Mouse (Mus musculus): ENCODE results near the gene Arhgef3. TPM values are rescaled to one million over a fixed set of nuclear protein-coding genes. Genes with fewer than 3 reads are reported as not detected.

Gene Arhgef3
- polyA plus RNA-seq, 1 experiment = 17.3 TPM

DNA sequence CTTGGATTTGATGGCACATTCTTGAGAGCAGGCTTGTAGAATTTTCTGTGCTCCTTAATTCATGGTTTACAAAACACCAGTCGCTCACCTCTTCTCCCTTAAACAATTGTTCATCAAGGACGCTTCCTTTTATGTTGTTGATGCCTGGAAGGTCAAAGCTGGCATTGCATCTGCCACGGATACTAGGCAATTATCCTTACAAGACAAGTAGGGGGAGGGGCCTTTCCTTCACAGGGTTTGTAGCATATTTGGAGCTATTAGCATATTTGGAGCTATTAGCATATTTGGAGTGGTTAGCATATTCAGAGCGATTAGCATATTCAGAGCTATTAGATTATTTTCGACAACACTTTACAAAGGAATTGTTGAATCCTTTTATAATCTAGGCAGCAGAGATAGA is 20.5 kb upstream of the Arhgef3 start:
- no peaks in the 10 kb centered on the region for H3K27me3 ChIP-seq (replicated peaks; ENCODE audit: control insufficient read depth, insufficient read depth, low read length)
- H3K27ac ChIP-seq (ENCODE audit: insufficient read depth, low read depth, low read length) = no peak overlapping the region
- H3K4me3 ChIP-seq (ENCODE audit: insufficient read depth, low read depth, low read length) = no peak overlapping the region
- no peak for DNase-seq
- H3K36me3 ChIP-seq (ENCODE audit: control insufficient read depth, insufficient read depth, low read length) = no peaks in the 10 kb centered on the region
- 81% methylated on average over 5 of the region's 5 CpGs for WGBS
- no peak for TF ChIP-seq POLR2A (IDR thresholded peaks at IDR 0.05; ENCODE audit: low read depth, low read length)
- TF ChIP-seq CTCF (conservative IDR thresholded peaks at IDR 0.05; ENCODE audit: insufficient read depth, insufficient read length, low read depth, low read length) = no peak
- no peaks in the 10 kb centered on the region for H3K4me1 ChIP-seq (ENCODE audit: control insufficient read depth, insufficient read depth, low read length)

DNA sequence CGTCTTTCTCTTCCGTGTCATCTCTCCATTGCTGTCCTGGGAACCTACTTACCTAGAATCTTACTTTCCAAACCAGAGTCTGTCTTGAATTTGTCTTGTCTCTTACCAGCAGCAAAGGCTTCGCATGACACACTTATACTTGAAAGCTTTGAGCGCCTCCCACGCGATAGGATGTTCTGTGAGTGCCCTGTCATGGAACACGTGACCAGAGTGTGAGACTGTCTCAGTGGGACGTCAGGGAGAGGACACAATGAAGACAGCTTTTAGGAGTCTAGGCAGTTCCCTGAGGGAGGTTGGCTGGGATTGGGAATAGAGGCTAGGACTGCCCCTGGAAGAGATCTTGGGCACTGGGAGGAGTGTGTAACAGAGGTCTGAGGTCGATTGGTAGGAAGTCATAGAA is 18.6 kb upstream of the Arhgef3 start:
- Histone ChIP-seq H3K27me3 (replicated peaks; ENCODE audit: control insufficient read depth, insufficient read depth, low read length) (no peaks in the 10 kb centered on the region), H3K27ac (ENCODE audit: insufficient read depth, low read depth, low read length) (no peak overlapping the region), H3K4me1 (ENCODE audit: control insufficient read depth, insufficient read depth, low read length) (0 out of 2 replicates have a peak, but pooled peaks cover 1% of the 10 kb centered on the region), H3K36me3 (ENCODE audit: control insufficient read depth, insufficient read depth, low read length) (no peaks in the 10 kb centered on the region), H3K4me3 (ENCODE audit: insufficient read depth, low read depth, low read length) (no peak overlapping the region)
- TF ChIP-seq POLR2A (IDR thresholded peaks at IDR 0.05; ENCODE audit: low read depth, low read length) (no peak), CTCF (conservative IDR thresholded peaks at IDR 0.05; ENCODE audit: insufficient read depth, insufficient read length, low read depth, low read length) (no peak)
- 76% methylated on average over 9 of the region's 9 CpGs for WGBS
- DNase-seq = no peak

DNA sequence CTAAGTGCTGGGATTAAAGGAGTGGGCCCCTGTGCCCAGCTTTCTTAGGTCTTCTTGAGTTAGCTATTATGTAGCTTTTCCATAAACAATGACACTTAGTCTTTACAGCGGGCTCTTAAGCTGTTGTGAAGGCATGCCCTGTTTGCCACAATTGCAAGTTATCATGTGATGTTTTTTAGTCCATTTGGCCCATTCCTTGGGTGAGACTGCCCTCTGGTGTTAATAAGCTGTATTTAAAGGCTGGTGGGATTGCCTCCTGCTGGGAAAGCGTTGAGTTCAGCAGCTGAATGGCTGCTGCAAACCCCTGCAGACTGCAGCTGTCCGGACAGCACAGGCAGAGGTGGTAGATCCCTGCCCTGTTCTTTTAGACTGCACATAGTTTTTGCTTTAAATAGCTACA is 17.9 kb upstream of the Arhgef3 start:
- H3K27me3 ChIP-seq (replicated peaks; ENCODE audit: control insufficient read depth, insufficient read depth, low read length) = no peaks in the 10 kb centered on the region
- TF ChIP-seq CTCF (conservative IDR thresholded peaks at IDR 0.05; ENCODE audit: insufficient read depth, insufficient read length, low read depth, low read length) (peak; percentile 75), POLR2A (IDR thresholded peaks at IDR 0.05; ENCODE audit: low read depth, low read length) (no peak)
- H3K36me3 ChIP-seq (ENCODE audit: control insufficient read depth, insufficient read depth, low read length) = no peaks in the 10 kb centered on the region
- H3K4me3 ChIP-seq (ENCODE audit: insufficient read depth, low read depth, low read length) = no peak overlapping the region
- no peak overlapping the region for H3K27ac ChIP-seq (ENCODE audit: insufficient read depth, low read depth, low read length)
- 12% methylated on average over 3 of the region's 3 CpGs for WGBS
- H3K4me1 ChIP-seq (ENCODE audit: control insufficient read depth, insufficient read depth, low read length) = 0 out of 2 replicates have a peak, but pooled peaks cover 3% of the 10 kb centered on the region
- peak; percentile 84 for DNase-seq

DNA sequence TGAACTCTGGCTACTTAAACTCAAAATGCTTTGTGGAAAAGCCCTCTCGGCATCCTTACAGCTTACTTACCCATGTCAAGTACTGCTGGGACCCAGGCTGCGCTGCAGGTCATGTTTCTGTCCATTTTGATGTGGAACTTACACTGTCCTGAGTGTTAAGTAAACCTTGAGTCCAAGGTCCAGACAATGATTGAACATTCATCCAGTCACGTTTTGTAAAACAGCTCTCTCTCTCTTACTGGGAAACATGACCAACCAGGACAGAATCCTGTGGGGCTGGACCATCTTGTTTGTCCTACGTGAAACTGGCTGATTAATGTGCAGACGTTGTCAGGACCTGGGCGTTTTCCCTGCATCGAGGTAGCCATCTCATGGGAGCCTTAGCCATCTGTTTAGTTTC is 13.0 kb upstream of the Arhgef3 start:
- peak overlapping the region; percentile 22; the same call in 1 of the 2 replicates for H3K4me3 ChIP-seq (ENCODE audit: insufficient read depth, low read depth, low read length)
- whole genome bisulfite sequencing = 48% methylated on average over 7 of the region's 7 CpGs
- peak overlapping the region; percentile 73; the same call in 1 of the 2 replicates for H3K27ac ChIP-seq (ENCODE audit: insufficient read depth, low read depth, low read length)
- no peaks in the 10 kb centered on the region for H3K36me3 ChIP-seq (ENCODE audit: control insufficient read depth, insufficient read depth, low read length)
- TF ChIP-seq CTCF (conservative IDR thresholded peaks at IDR 0.05; ENCODE audit: insufficient read depth, insufficient read length, low read depth, low read length) = 0 out of 2 replicates have a peak, but pooled peaks have one; percentile 4
- no peak for TF ChIP-seq POLR2A (IDR thresholded peaks at IDR 0.05; ENCODE audit: low read depth, low read length)
- peaks cover 6% of the 10 kb centered on the region; the same call in 1 of the 2 replicates for H3K4me1 ChIP-seq (ENCODE audit: control insufficient read depth, insufficient read depth, low read length)
- peak; percentile 85 for DNase-seq
- no peaks in the 10 kb centered on the region for H3K27me3 ChIP-seq (replicated peaks; ENCODE audit: control insufficient read depth, insufficient read depth, low read length)

DNA sequence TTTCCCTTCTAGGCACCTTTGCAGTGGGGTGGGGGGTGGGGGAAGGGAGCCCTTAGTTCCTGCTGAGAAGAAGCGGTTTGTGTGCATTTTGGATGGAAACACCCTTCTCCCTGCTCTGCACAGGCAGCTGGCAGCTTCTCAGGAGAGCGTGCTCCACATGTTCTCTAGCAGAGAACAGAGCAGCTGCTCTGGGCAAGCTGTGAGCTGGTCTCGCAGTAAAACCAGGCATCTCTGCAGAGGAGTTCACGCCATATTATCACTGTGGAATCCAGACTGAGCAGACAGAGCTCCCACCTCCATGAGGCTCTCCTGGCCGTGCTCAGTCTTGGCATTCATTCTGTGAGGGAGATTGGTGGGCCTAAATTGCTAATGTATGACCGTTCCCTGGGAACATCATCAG is 12.0 kb upstream of the Arhgef3 start:
- Histone ChIP-seq H3K4me1 (ENCODE audit: control insufficient read depth, insufficient read depth, low read length) (peaks cover 6% of the 10 kb centered on the region; the same call in 1 of the 2 replicates), H3K27me3 (replicated peaks; ENCODE audit: control insufficient read depth, insufficient read depth, low read length) (no peaks in the 10 kb centered on the region), H3K4me3 (ENCODE audit: insufficient read depth, low read depth, low read length) (no peak overlapping the region), H3K36me3 (ENCODE audit: control insufficient read depth, insufficient read depth, low read length) (no peaks in the 10 kb centered on the region), H3K27ac (ENCODE audit: insufficient read depth, low read depth, low read length) (no peak overlapping the region)
- no peak for DNase-seq
- TF ChIP-seq CTCF (conservative IDR thresholded peaks at IDR 0.05; ENCODE audit: insufficient read depth, insufficient read length, low read depth, low read length) (no peak), POLR2A (IDR thresholded peaks at IDR 0.05; ENCODE audit: low read depth, low read length) (no peak)
- 88% methylated on average over 6 of the region's 6 CpGs for WGBS

DNA sequence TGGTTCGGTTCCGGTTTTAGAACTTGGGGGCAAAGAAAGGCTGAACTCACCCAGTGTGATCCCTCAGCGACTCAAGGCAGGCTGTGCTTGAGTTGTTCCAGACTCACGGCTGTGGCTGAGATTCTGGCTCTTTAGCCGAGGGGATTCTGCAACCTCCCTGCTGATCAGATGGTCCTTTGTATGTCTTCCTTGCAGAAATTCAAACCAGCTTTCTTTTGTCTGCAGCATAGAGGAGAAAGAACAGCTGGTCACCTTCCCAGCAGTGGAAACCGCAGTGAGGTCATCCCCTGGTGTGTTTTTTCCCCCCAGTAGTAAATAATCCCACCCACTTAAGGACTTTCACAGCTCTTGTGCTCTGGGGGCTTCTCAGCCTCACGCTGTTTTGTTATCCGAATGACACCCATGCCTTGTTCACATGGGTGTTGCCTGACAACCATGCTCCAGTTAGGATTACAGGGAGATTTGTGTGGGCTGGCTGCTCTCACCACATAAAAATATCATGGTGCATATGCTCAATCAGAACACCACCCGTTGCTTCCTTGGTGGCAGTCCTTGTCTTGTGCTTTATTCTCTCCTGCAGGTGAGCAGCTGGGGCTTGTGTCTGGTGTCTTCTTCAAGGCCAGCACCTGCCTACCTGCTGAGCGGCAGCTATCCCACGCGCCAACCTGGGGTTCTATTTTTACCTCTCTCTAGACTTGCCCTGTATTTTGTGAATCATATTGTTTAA is 8.8 kb upstream of the Arhgef3 start:
- no peak overlapping the region for H3K27ac ChIP-seq (ENCODE audit: insufficient read depth, low read depth, low read length)
- no peaks in the 10 kb centered on the region for H3K36me3 ChIP-seq (ENCODE audit: control insufficient read depth, insufficient read depth, low read length)
- WGBS = 81% methylated on average over 12 of the region's 12 CpGs
- no peak overlapping the region for H3K4me3 ChIP-seq (ENCODE audit: insufficient read depth, low read depth, low read length)
- TF ChIP-seq CTCF (conservative IDR thresholded peaks at IDR 0.05; ENCODE audit: insufficient read depth, insufficient read length, low read depth, low read length) = no peak
- TF ChIP-seq POLR2A (IDR thresholded peaks at IDR 0.05; ENCODE audit: low read depth, low read length) = no peak
- H3K27me3 ChIP-seq (replicated peaks; ENCODE audit: control insufficient read depth, insufficient read depth, low read length) = no peaks in the 10 kb centered on the region
- H3K4me1 ChIP-seq (ENCODE audit: control insufficient read depth, insufficient read depth, low read length) = peaks cover 6% of the 10 kb centered on the region; the same call in 1 of the 2 replicates
- no peak for DNase-seq

DNA sequence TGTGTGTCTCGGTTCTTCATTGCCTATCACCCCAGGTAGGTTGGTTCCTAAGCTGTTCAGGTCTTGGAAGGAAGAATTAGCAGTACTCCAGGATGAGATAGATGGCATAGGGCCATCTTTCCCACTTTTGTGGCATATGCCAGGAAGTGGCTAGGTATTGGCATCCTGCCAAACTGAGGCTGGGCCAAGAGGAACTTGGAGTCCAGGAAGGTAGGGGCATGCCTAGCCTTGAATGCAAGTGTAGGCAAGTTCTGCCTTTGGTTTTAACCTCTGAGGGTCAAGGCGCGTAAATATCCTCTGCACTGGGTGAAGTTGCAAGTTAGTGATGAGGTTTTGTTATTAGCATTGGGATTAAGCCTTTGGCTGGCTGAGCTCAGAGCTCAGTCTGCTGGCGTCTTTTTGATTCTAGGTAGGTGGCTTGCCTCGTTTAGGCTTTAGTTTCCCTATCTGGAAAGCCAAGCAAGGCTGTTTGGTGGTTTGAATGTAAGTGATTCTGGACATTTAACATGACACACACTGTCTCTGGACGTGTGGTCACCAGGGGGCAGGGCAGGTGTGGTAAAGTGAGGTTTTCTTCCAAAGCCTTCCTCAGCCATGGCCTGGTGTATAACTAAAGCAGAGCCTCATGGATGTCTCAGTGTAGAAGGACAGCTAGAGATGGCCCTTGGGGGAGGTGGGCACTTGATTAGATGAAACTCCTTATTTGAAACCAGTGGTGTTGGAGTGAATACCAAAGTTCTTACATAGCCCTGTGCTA is 5.8 kb upstream of the Arhgef3 start:
- no peaks in the 10 kb centered on the region for H3K36me3 ChIP-seq (ENCODE audit: control insufficient read depth, insufficient read depth, low read length)
- no peak for TF ChIP-seq POLR2A (IDR thresholded peaks at IDR 0.05; ENCODE audit: low read depth, low read length)
- peak; percentile 62 for TF ChIP-seq CTCF (conservative IDR thresholded peaks at IDR 0.05; ENCODE audit: insufficient read depth, insufficient read length, low read depth, low read length)
- H3K27ac ChIP-seq (ENCODE audit: insufficient read depth, low read depth, low read length) = no peak overlapping the region
- H3K4me1 ChIP-seq (ENCODE audit: control insufficient read depth, insufficient read depth, low read length) = no peaks in the 10 kb centered on the region
- no peak overlapping the region for H3K4me3 ChIP-seq (ENCODE audit: insufficient read depth, low read depth, low read length)
- WGBS = 45% methylated on average over 6 of the region's 6 CpGs
- DNase-seq = peak; percentile 80
- H3K27me3 ChIP-seq (replicated peaks; ENCODE audit: control insufficient read depth, insufficient read depth, low read length) = no peaks in the 10 kb centered on the region
